In genomic region chr10:21849251-21849650, GRCm38 (mm10) we compare ENCODE assay signal across 14 mouse cellular contexts.
"Had no signal": no experiment of that assay in that cellular context is flagged by ENCODE, and none has a peak within 500 bp of the region (broad histone marks: within the 10 kb centered on the region; RNA-seq: fewer than 3 reads in every experiment).

No protein-coding gene starts in this region.

- H3K27ac ChIP-seq: left cerebral cortex, adult 2 months; limb, embryonic 15.5 days; liver, embryonic 12.5 days; lung, embryonic 15.5 days; macrophage; midbrain, embryonic 12.5 days; neural tube, embryonic 15.5 days had no signal

- H3K4me1 ChIP-seq: limb, embryonic 15.5 days; liver, embryonic 12.5 days; megakaryocyte, embryonic 14.5 days; neural tube, embryonic 15.5 days had no signal

- H3K36me3 ChIP-seq: limb, embryonic 15.5 days; liver, embryonic 12.5 days; lung, embryonic 15.5 days; midbrain, embryonic 12.5 days; neural tube, embryonic 15.5 days had no signal

- H3K27me3 ChIP-seq: limb, embryonic 15.5 days; liver, embryonic 12.5 days; lung, embryonic 15.5 days; megakaryocyte, embryonic 14.5 days; midbrain, embryonic 12.5 days; neural tube, embryonic 15.5 days had no signal

- H3K9me3 ChIP-seq: limb, embryonic 15.5 days; liver, embryonic 12.5 days; lung, embryonic 15.5 days; megakaryocyte, embryonic 14.5 days; midbrain, embryonic 12.5 days; neural tube, embryonic 15.5 days had no signal

- ATAC-seq: liver, embryonic 12.5 days had no signal

- H3K9ac ChIP-seq: limb, embryonic 15.5 days; liver, embryonic 12.5 days; lung, embryonic 15.5 days; midbrain, embryonic 12.5 days; neural tube, embryonic 15.5 days had no signal

- DNase-seq: kidney, adult 2 months; kidney, postnatal 25 days; lung, postnatal 14 days; right cerebral cortex, adult 18-20 months; right cerebral cortex, postnatal 25 days; thymus, postnatal 4 days had no signal

- H3K4me3 ChIP-seq: left cerebral cortex, adult 2 months; limb, embryonic 15.5 days; liver, embryonic 12.5 days; lung, embryonic 15.5 days; megakaryocyte, embryonic 14.5 days; midbrain, embryonic 12.5 days; neural tube, embryonic 15.5 days had no signal

- H3K4me2 ChIP-seq: limb, embryonic 15.5 days; liver, embryonic 12.5 days; lung, embryonic 15.5 days; midbrain, embryonic 12.5 days; neural tube, embryonic 15.5 days had no signal
